Mouse (Mus musculus) MEL (cell line): ENCODE measurements around the gene Rps6ka1. TPM values are rescaled to one million over a fixed set of nuclear protein-coding genes. Genes with fewer than 3 reads are reported as not detected.

Experiments used
- DNase-seq: peaks from one replicate; pipeline ENCODE4 v3.0.0; 2011; ENCODE audit warnings: low read depth, low spot score
- H3K27ac ChIP-seq: 2 replicates; pipeline ENCODE4 v1.5.1; 2012; ENCODE audit warnings: low read depth, mild to moderate bottlenecking, control low read depth, low read length, moderate library complexity; ENCODE audit not compliant: control insufficient read depth
- H3K27me3 ChIP-seq, 2 experiments: fragments of 150-350 bp in 1 of 2; sonication (generic) in 1 of 2; 2 replicates each; pipeline ENCODE4 v1.6.1; 2012; ENCODE audit warnings: low read length in 2 of 2, mild to moderate bottlenecking in 2 of 2, improper control_type of control experiment in 1 of 2, moderate library complexity in 1 of 2; ENCODE audit not compliant: insufficient read depth in 2 of 2, control insufficient read depth in 1 of 2
- H3K36me3 ChIP-seq, 2 experiments: 2 replicates each; pipeline ENCODE4 v1.6.1; 2012 to 2014; ENCODE audit warnings: low read length in 2 of 2, improper control_type of control experiment in 1 of 2, inconsistent platforms in 1 of 2, mild to moderate bottlenecking in 1 of 2; ENCODE audit not compliant: insufficient read depth in 2 of 2, control insufficient read depth in 1 of 2
- H3K4me1 ChIP-seq, 2 experiments: fragments of 150-350 bp in 1 of 2; sonication (generic) in 1 of 2; 2 replicates each; pipeline ENCODE4 v1.6.1; 2012; ENCODE audit warnings: low read length in 2 of 2, improper control_type of control experiment in 1 of 2, mild to moderate bottlenecking in 1 of 2; ENCODE audit not compliant: insufficient read depth in 2 of 2, control insufficient read depth in 1 of 2
- H3K4me3 ChIP-seq, 2 experiments: fragments of 150-350 bp in 1 of 2; sonication (generic) in 1 of 2; 2 replicates each; pipeline ENCODE4 v1.5.1; 2012; ENCODE audit warnings: low read depth in 2 of 2, low read length in 2 of 2, mild to moderate bottlenecking in 2 of 2, moderate library complexity in 2 of 2, control low read depth in 1 of 2, improper control_type of control experiment in 1 of 2; ENCODE audit not compliant: control insufficient read depth in 1 of 2, insufficient read depth in 1 of 2
- H3K79me2 ChIP-seq: 2 replicates; pipeline ENCODE4 v1.6.1; 2012; ENCODE audit warnings: mild to moderate bottlenecking, low read length, moderate library complexity; ENCODE audit not compliant: control insufficient read depth, poor library complexity, insufficient read depth
- H3K9ac ChIP-seq: 2 replicates; pipeline ENCODE4 v1.6.1; 2012; ENCODE audit warnings: low read depth, mild to moderate bottlenecking, control low read depth, low read length, moderate library complexity; ENCODE audit not compliant: control insufficient read depth, poor library complexity, severe bottlenecking
- H3K9me3 ChIP-seq: fragments of 150-350 bp; sonication (generic); replicated peaks from 2 replicates; pipeline ENCODE4 v1.6.1; 2012; ENCODE audit warnings: mild to moderate bottlenecking, low read length, improper control_type of control experiment, moderate library complexity; ENCODE audit not compliant: insufficient read depth
- GABPA ChIP-seq: IDR thresholded peaks from 2 replicates; pipeline ENCODE4 v1.6.1; 2012; ENCODE audit warnings: low read depth, mild to moderate bottlenecking, inconsistent platforms, low read length, improper control_type of control experiment, moderate library complexity
- MAX ChIP-seq: IDR thresholded peaks from 2 replicates; pipeline ENCODE4 v1.6.1; 2011; ENCODE audit warnings: low read length, improper control_type of control experiment
- MAZ ChIP-seq: IDR thresholded peaks from 2 replicates; pipeline ENCODE4 v1.6.1; 2012; ENCODE audit warnings: low read depth, mild to moderate bottlenecking, inconsistent platforms, low read length, improper control_type of control experiment
- MEF2A ChIP-seq: IDR thresholded peaks from 2 replicates; pipeline ENCODE4 v1.6.1; 2014; ENCODE audit warnings: low read depth, mild to moderate bottlenecking, inconsistent platforms, low read length, improper control_type of control experiment; ENCODE audit not compliant: poor library complexity, insufficient replicate concordance, severe bottlenecking; ENCODE audit errors: extremely low read depth
- MXI1 ChIP-seq: IDR thresholded peaks from 2 replicates; pipeline ENCODE4 v1.6.1; 2011; ENCODE audit warnings: mild to moderate bottlenecking, low read depth, low read length, improper control_type of control experiment
- MYB ChIP-seq: IDR thresholded peaks from 2 replicates; pipeline ENCODE4 v1.6.1; 2011; ENCODE audit warnings: mild to moderate bottlenecking, low read depth, low read length, improper control_type of control experiment
- NRF1 ChIP-seq: IDR thresholded peaks from 2 replicates; pipeline ENCODE4 v1.6.1; 2014; ENCODE audit warnings: low read depth, mild to moderate bottlenecking, inconsistent platforms, low read length, improper control_type of control experiment, moderate library complexity; ENCODE audit not compliant: poor library complexity, insufficient read depth, severe bottlenecking
- POLR2A ChIP-seq, 2 experiments: IDR thresholded peaks; 2 replicates each; pipeline ENCODE4 v1.6.1; 2011 to 2012; ENCODE audit warnings: low read length in 2 of 2, mild to moderate bottlenecking in 2 of 2, control low read depth in 1 of 2, improper control_type of control experiment in 1 of 2, low read depth in 1 of 2, moderate library complexity in 1 of 2; ENCODE audit not compliant: control insufficient read depth in 1 of 2, insufficient read depth in 1 of 2, poor library complexity in 1 of 2
- RCOR1 ChIP-seq: IDR thresholded peaks from 2 replicates; pipeline ENCODE4 v1.6.1; 2012; ENCODE audit warnings: low read depth, mild to moderate bottlenecking, inconsistent platforms, low read length, improper control_type of control experiment
- TCF12 ChIP-seq: IDR thresholded peaks from 2 replicates; pipeline ENCODE4 v1.6.1; 2014; ENCODE audit warnings: low read depth, mild to moderate bottlenecking, inconsistent platforms, low read length, improper control_type of control experiment, moderate library complexity
- USF1 ChIP-seq: IDR thresholded peaks from 2 replicates; pipeline ENCODE4 v1.6.1; 2014; ENCODE audit warnings: low read depth, mild to moderate bottlenecking, inconsistent platforms, low read length, improper control_type of control experiment, moderate library complexity
- USF2 ChIP-seq, 2 experiments: IDR thresholded peaks; 2 replicates each; pipeline ENCODE4 v1.6.1; 2011 to 2012; ENCODE audit warnings: improper control_type of control experiment in 2 of 2, low read length in 2 of 2, borderline replicate concordance in 1 of 2, inconsistent platforms in 1 of 2, low read depth in 1 of 2, mild to moderate bottlenecking in 1 of 2; ENCODE audit not compliant: insufficient read depth in 1 of 2
- ZKSCAN1 ChIP-seq: IDR thresholded peaks from 2 replicates; pipeline ENCODE4 v1.6.1; 2012; ENCODE audit warnings: low read depth, mild to moderate bottlenecking, inconsistent platforms, low read length, improper control_type of control experiment, moderate library complexity
- ZMIZ1 ChIP-seq: IDR thresholded peaks from 2 replicates; pipeline ENCODE4 v1.6.1; 2012; ENCODE audit warnings: low read depth, mild to moderate bottlenecking, inconsistent platforms, low read length, improper control_type of control experiment, moderate library complexity
- ZNF384 ChIP-seq: IDR thresholded peaks from 2 replicates; pipeline ENCODE4 v1.6.1; 2012; ENCODE audit warnings: low read depth, mild to moderate bottlenecking, inconsistent platforms, low read length, improper control_type of control experiment
- polyA plus RNA-seq, 2 experiments: library from polyadenylated mRNA; stranded (reverse) in 1 of 2; unstranded in 1 of 2; fragments of >175 nt in 1 of 2; fragments of >200 nt in 1 of 2; gene quantifications; 2 replicates each; pipeline versions ENCODE4 v1.2.1 to v1.2.4; 2012; ENCODE audit warnings: low replicate concordance in 2 of 2, low read depth in 1 of 2; ENCODE audit not compliant: insufficient read length in 2 of 2, insufficient read depth in 1 of 2, missing spikeins in 1 of 2
- total RNA-seq: library from RNA; depleted of rRNA; stranded (reverse); fragments of 300-350 nt; gene quantifications from 2 replicates; pipeline ENCODE4 v1.2.3, GENCODE M21; 2012

Gene Rps6ka1
- total and polyA plus RNA-seq, 3 experiments, result 45.3 to 68.9 TPM; not detected in 1

DNA sequence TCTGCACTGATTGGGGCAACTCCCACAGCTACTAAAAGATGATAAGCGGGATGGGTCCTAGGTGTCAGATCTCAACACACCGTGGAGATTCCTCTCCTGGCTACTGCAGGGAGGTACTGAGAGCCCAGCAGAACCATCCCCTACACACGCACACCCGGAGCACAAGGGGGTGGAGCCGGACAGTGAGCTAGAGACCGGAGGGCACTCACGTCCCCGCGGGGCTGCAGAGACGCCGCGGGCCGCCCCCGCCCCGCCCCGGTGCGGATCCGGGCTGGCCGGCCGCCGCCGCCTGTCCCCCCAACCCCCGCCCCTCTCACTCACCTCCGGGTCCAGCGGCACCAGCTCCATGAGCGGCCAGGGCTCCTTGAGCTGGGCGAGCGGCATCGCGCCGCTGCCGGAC lies 348 bp downstream of the Rps6ka1 start:
- peak; percentile 22 for DNase-seq
- no peaks in the 10 kb centered on the region for H3K27me3 ChIP-seq
- no peak overlapping the region for H3K27ac ChIP-seq

DNA sequence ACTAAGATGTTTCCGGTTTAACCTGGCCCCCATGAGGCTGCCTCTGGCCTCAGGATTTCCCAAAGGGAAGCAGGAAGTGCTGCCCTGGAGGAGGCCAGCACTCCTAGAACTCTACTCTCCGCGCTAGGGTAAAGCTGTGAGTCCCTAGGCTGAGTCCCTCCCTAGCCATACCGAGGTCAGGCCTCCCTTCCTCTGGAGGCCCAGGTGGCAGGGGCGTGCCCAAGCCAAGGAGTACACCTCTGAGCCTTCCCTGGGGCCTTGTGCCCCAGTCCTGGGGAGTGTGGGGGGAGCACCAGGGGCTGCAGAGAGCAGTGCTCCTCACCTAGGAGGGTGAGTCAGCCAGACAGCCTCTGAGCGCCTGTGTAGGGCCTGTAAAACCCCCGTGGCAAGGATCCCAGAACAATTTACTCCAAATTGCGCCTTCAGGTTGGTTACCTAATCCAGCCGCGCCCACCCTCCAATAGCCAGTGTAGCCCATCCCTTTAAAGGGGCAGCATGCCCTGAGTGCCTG lies 1.6 kb downstream of the Rps6ka1 start:
- Histone ChIP-seq H3K9ac (no peak overlapping the region), H3K4me1 (no peaks in the 10 kb centered on the region), H3K27ac (no peak overlapping the region), H3K36me3 (no peaks in the 10 kb centered on the region), H3K4me3 (no peak overlapping the region), H3K27me3 (no peaks in the 10 kb centered on the region), H3K79me2 (no peaks in the 10 kb centered on the region; the same call in 1 of the 2 replicates), H3K9me3 (no peaks in the 10 kb centered on the region)
- no peak for DNase-seq
- TF ChIP-seq ZMIZ1, result no peak
- no peak for TF ChIP-seq TCF12
- TF ChIP-seq USF2 (IDR thresholded peaks at IDR 0.05; ENCODE audit: borderline replicate concordance in 1 of 2, insufficient read depth in 1 of 2, low read depth in 1 of 2, low read length in 2 of 2), result no peak
- no peak for TF ChIP-seq USF1
- no peak for TF ChIP-seq MAX
- TF ChIP-seq MYB, result no peak
- no peak for TF ChIP-seq ZKSCAN1
- TF ChIP-seq MEF2A, result no peak
- no peak for TF ChIP-seq MXI1
- no peak for TF ChIP-seq POLR2A (IDR thresholded peaks at IDR 0.05; ENCODE audit: control insufficient read depth in 1 of 2, insufficient read depth in 1 of 2, low read depth in 1 of 2, low read length in 2 of 2, poor library complexity in 1 of 2)
- TF ChIP-seq GABPA, result no peak
- no peak for TF ChIP-seq RCOR1

More for the DNA sequence above, 348 bp downstream of the Rps6ka1 start:
- TF ChIP-seq ZNF384 (no peak), MAZ (no peak), NRF1 (no peak)
- Histone ChIP-seq H3K36me3 (no peaks in the 10 kb centered on the region), H3K4me1 (no peaks in the 10 kb centered on the region), H3K4me3 (peak overlapping the region; percentile 60 to 67; a peak in 3 of 4 replicates), H3K79me2 (no peaks in the 10 kb centered on the region; the same call in 1 of the 2 replicates), H3K9me3 (no peaks in the 10 kb centered on the region), H3K9ac (peak overlapping the region; percentile 61)
